ENCODE assay signal across 9 mouse cellular contexts in genomic region chr6:45026011-45026682, GRCm38 (mm10). TPM values are rescaled to one million over a fixed set of nuclear protein-coding genes. Genes with fewer than 3 reads are reported as not detected.
DNase-seq lines count a peak whose midpoint lies in the region; ATAC-seq and TF ChIP-seq lines count a peak whose summit lies in the region.
"Had no signal": no experiment of that assay in that cellular context is flagged by ENCODE, and none has a peak within 500 bp of the region (broad histone marks: within the 10 kb centered on the region; RNA-seq: fewer than 3 reads in every experiment).

No protein-coding gene starts in this region.

- no peak overlapping the region for H3K9ac ChIP-seq in MEL (ENCODE audit: control insufficient read depth, low read depth, low read length, poor library complexity, severe bottlenecking)

- H3K9me3 ChIP-seq in MEL (replicated peaks; ENCODE audit: insufficient read depth, low read length) = no peaks in the 10 kb centered on the region
- H3K9me3 ChIP-seq: megakaryocyte, embryonic 14.5 days had no signal

- no peak overlapping the region for H3K4me3 ChIP-seq in MEL (ENCODE audit: control insufficient read depth in 1 of 2, insufficient read depth in 1 of 2, low read depth in 2 of 2, low read length in 2 of 2)
- H3K4me3 ChIP-seq: megakaryocyte, embryonic 14.5 days had no signal

- no peak for TF ChIP-seq EP300 in MEL (IDR thresholded peaks at IDR 0.05; ENCODE audit: low read depth in 1 of 2, low read length in 2 of 2)

- H3K27ac ChIP-seq in MEL (ENCODE audit: control insufficient read depth, low read depth, low read length) = no peak overlapping the region

- TF ChIP-seq RAD21 in MEL (IDR thresholded peaks at IDR 0.05; ENCODE audit: low read depth, low read length) = peak; percentile 80

- ATAC-seq in megakaryocyte progenitor cell, adult 5-6 weeks (replicated peaks; ENCODE audit: poor library complexity) = peak; percentile 97

- peak; percentile 33 for DNase-seq in CD4-positive, CD25-positive, alpha-beta regulatory T cell, adult 2 months (ENCODE audit: low read depth, low spot score)
- DNase-seq in MEL (ENCODE audit: low read depth, low spot score) = peak; percentile 61
- peak; percentile 68 for DNase-seq in cerebellum, adult 9-10 months
- DNase-seq in forelimb bud, embryonic 11.5 days (ENCODE audit: low read depth, low spot score) = peak; percentile 36
- peak; percentile 43 to 46 for DNase-seq in kidney, postnatal 4 days
- peak; percentile 49 for DNase-seq in right cerebral cortex, postnatal 4 days
- DNase-seq in urinary bladder, postnatal 10 days (ENCODE audit: low spot score) = no peak

- no peaks in the 10 kb centered on the region; a peak in 1 of 4 replicates for H3K27me3 ChIP-seq in MEL (ENCODE audit: control insufficient read depth in 1 of 2, insufficient read depth in 2 of 2, low read length in 2 of 2)
- H3K27me3 ChIP-seq: megakaryocyte, embryonic 14.5 days had no signal

- no peaks in the 10 kb centered on the region for H3K4me1 ChIP-seq in MEL (ENCODE audit: control insufficient read depth in 1 of 2, insufficient read depth in 2 of 2, low read length in 2 of 2)
- H3K4me1 ChIP-seq: megakaryocyte, embryonic 14.5 days had no signal

- peak; percentile 57 to 78 (median 77) for TF ChIP-seq CTCF in MEL (IDR thresholded peaks at IDR 0.05 in 2 of 3, conservative IDR thresholded peaks at IDR 0.05 in 1 of 3; ENCODE audit: control insufficient read depth in 1 of 3, insufficient read depth in 1 of 3, low read depth in 2 of 3, low read length in 3 of 3, poor library complexity in 1 of 3, severe bottlenecking in 1 of 3)

- no peaks in the 10 kb centered on the region for H3K36me3 ChIP-seq in MEL (ENCODE audit: control insufficient read depth in 1 of 2, insufficient read depth in 2 of 2, low read length in 2 of 2)

- TF ChIP-seq POLR2A in MEL (IDR thresholded peaks at IDR 0.05; ENCODE audit: control insufficient read depth in 1 of 2, insufficient read depth in 1 of 2, low read depth in 1 of 2, low read length in 2 of 2, poor library complexity in 1 of 2) = no peak

- H3K79me2 ChIP-seq in MEL (ENCODE audit: control insufficient read depth, insufficient read depth, low read length, poor library complexity) = no peaks in the 10 kb centered on the region

TF ChIP-seq in MEL, 35 proteins besides CTCF, POLR2A, EP300 and RAD21:
- peak; percentile 49 for TF ChIP-seq ZC3H11A (IDR thresholded peaks at IDR 0.05; ENCODE audit: low read depth, low read length)
- no peak for TF ChIP-seq GATA1 (IDR thresholded peaks at IDR 0.05; ENCODE audit: low read depth, low read length)
- TF ChIP-seq ELF1 (IDR thresholded peaks at IDR 0.05; ENCODE audit: low read depth, low read length) = no peak
- TF ChIP-seq TBP (IDR thresholded peaks at IDR 0.05; ENCODE audit: low read depth, low read length) = no peak
- TF ChIP-seq ZKSCAN1 (IDR thresholded peaks at IDR 0.05; ENCODE audit: low read depth, low read length) = no peak
- no peak for TF ChIP-seq NELFE (IDR thresholded peaks at IDR 0.05; ENCODE audit: low read depth, low read length)
- no peak for TF ChIP-seq UBTF (IDR thresholded peaks at IDR 0.05; ENCODE audit: borderline replicate concordance, insufficient read depth, low read depth, low read length)
- TF ChIP-seq CHD1 (IDR thresholded peaks at IDR 0.05; ENCODE audit: low read depth, low read length) = no peak
- TF ChIP-seq USF2 (IDR thresholded peaks at IDR 0.05; ENCODE audit: borderline replicate concordance in 1 of 2, insufficient read depth in 1 of 2, low read depth in 1 of 2, low read length in 2 of 2) = no peak
- TF ChIP-seq MAFK (IDR thresholded peaks at IDR 0.05; ENCODE audit: borderline replicate concordance, low read depth, low read length) = no peak
- no peak for TF ChIP-seq SIN3A (IDR thresholded peaks at IDR 0.05; ENCODE audit: low read length)
- no peak for TF ChIP-seq KAT2A (conservative IDR thresholded peaks at IDR 0.05; ENCODE audit: low read depth, low read length)
- peak; percentile 80 for TF ChIP-seq SMC3 (IDR thresholded peaks at IDR 0.05; ENCODE audit: low read depth, low read length)
- TF ChIP-seq MAZ (IDR thresholded peaks at IDR 0.05; ENCODE audit: low read depth, low read length) = no peak
- no peak for TF ChIP-seq ZNF384 (IDR thresholded peaks at IDR 0.05; ENCODE audit: low read depth, low read length)
- no peak for TF ChIP-seq BHLHE40 (IDR thresholded peaks at IDR 0.05; ENCODE audit: borderline replicate concordance, low read depth, low read length)

RNA-seq across cellular contexts. Expression of gene Cntnap2, which starts 33.0 kb away (rescaled TPM):
- not detected in 2 replicates for total RNA-seq in MEL (2012; rRNA removed)
- under 1 TPM in 1 of 2 experiments, not detected in 1; 0.01 TPM for polyA plus RNA-seq in MEL (2012; ENCODE audit: insufficient read depth in 1 of 2, insufficient read length in 2 of 2, low read depth in 1 of 2, low replicate concordance in 2 of 2, missing spikeins in 1 of 2)
- total RNA-seq in megakaryocyte progenitor cell, adult 5-6 weeks (2015) = not detected in 2 replicates
- total RNA-seq in megakaryocyte progenitor cell, adult 5-6 weeks (2017) = not detected in 2 replicates
